Comparison of ENCODE assay signal across 13 mouse cellular contexts in genomic region chr4:128637250-128637649, GRCm38 (mm10). TPM values are rescaled to one million over a fixed set of nuclear protein-coding genes. Genes with fewer than 3 reads are reported as not detected.
DNase-seq lines count a peak whose midpoint lies in the region; ATAC-seq and TF ChIP-seq lines count a peak whose summit lies in the region.
"Had no signal": no experiment of that assay in that cellular context is flagged by ENCODE, and none has a peak within 500 bp of the region (broad histone marks: within the 10 kb centered on the region; RNA-seq: fewer than 3 reads in every experiment).

No protein-coding gene starts in this region.

- intact Hi-C loops in left cerebral cortex, adult 2 months (cut with DNase I), result no loop called here

- H3K9me3 ChIP-seq in hindbrain, embryonic 10.5 days, result no peaks in the 10 kb centered on the region
- H3K9me3 ChIP-seq in hindbrain, embryonic 16.5 days (ENCODE audit: control insufficient read depth, low read length), result no peaks in the 10 kb centered on the region
- H3K9me3 ChIP-seq in liver, embryonic 15.5 days (replicated peaks), result no peaks in the 10 kb centered on the region

- H3K27me3 ChIP-seq in hindbrain, embryonic 10.5 days (ENCODE audit: insufficient read depth, poor library complexity, severe bottlenecking), result no peaks in the 10 kb centered on the region; the same call in 1 of the 2 replicates
- H3K27me3 ChIP-seq in hindbrain, embryonic 16.5 days (replicated peaks; ENCODE audit: control insufficient read depth, insufficient read depth, low read length), result no peaks in the 10 kb centered on the region
- 0 out of 2 replicates have a peak, but pooled peaks cover 4% of the 10 kb centered on the region for H3K27me3 ChIP-seq in liver, embryonic 15.5 days

- no peak overlapping the region for H3K4me3 ChIP-seq in hindbrain, embryonic 10.5 days
- no peak overlapping the region for H3K4me3 ChIP-seq in hindbrain, embryonic 16.5 days (ENCODE audit: low read length)
- H3K4me3 ChIP-seq in liver, embryonic 15.5 days (replicated peaks), result no peak overlapping the region
- no peak overlapping the region for H3K4me3 ChIP-seq in left cerebral cortex, adult 2 months

- H3K36me3 ChIP-seq in hindbrain, embryonic 10.5 days, result no peaks in the 10 kb centered on the region
- no peaks in the 10 kb centered on the region for H3K36me3 ChIP-seq in hindbrain, embryonic 16.5 days (ENCODE audit: control insufficient read depth, insufficient read depth, low read length)
- no peaks in the 10 kb centered on the region for H3K36me3 ChIP-seq in liver, embryonic 15.5 days (replicated peaks)

- no peak overlapping the region for H3K4me2 ChIP-seq in hindbrain, embryonic 16.5 days (ENCODE audit: low read length)
- no peak overlapping the region for H3K4me2 ChIP-seq in liver, embryonic 15.5 days

- peaks cover 49% of the 10 kb centered on the region for H3K4me1 ChIP-seq in hindbrain, embryonic 10.5 days (replicated peaks)
- peaks cover 8% of the 10 kb centered on the region for H3K4me1 ChIP-seq in hindbrain, embryonic 16.5 days (ENCODE audit: control insufficient read depth, insufficient read depth, low read depth, low read length)
- no peaks in the 10 kb centered on the region; the same call in 1 of the 2 replicates for H3K4me1 ChIP-seq in liver, embryonic 15.5 days (replicated peaks)

- peak overlapping the region; percentile 71 for H3K27ac ChIP-seq in hindbrain, embryonic 10.5 days
- no peak overlapping the region for H3K27ac ChIP-seq in hindbrain, embryonic 16.5 days (ENCODE audit: low read depth, low read length)
- H3K27ac ChIP-seq in liver, embryonic 15.5 days (replicated peaks), result no peak overlapping the region
- H3K27ac ChIP-seq in left cerebral cortex, adult 2 months, result no peak overlapping the region
- H3K27ac ChIP-seq: macrophage had no signal

- no peak for TF ChIP-seq CTCF in left cerebral cortex, adult 2 months (IDR thresholded peaks at IDR 0.05)

- ATAC-seq in hindbrain, embryonic 16.5 days, result no peak
- peak; percentile 37; the same call in 1 of the 2 replicates for ATAC-seq in liver, embryonic 15.5 days (ENCODE audit: insufficient read depth)
- ATAC-seq in megakaryocyte-erythroid progenitor cell, adult 5-6 weeks (replicated peaks; ENCODE audit: low FRiP score, low TSS enrichment, poor library complexity, severe bottlenecking), result no peak
- ATAC-seq: inflammation-experienced regulatory T-cells, adult 6 months had no signal

- no peak for DNase-seq in hindbrain, embryonic 10.5 days (ENCODE audit: low spot score)
- DNase-seq in thymus, postnatal 4 days, result peak; percentile 25
- no peak for DNase-seq in thymus, postnatal 25 days
- no peak for DNase-seq in layer of hippocampus, adult 9-11 months
- DNase-seq in left cerebral cortex, adult 2 months (ENCODE audit: extremely low spot score in 1 of 2, low spot score in 2 of 2), result no peak
- DNase-seq: adrenal gland, adult 8-10 months; cerebellum, adult 9-11 months had no signal

- WGBS in hindbrain, embryonic 10.5 days, result 54% methylated on average over 11 of the region's 11 CpGs
- 47% methylated on average over 11 of the region's 11 CpGs for WGBS in hindbrain, embryonic 16.5 days
- 15% methylated on average over 11 of the region's 11 CpGs for WGBS in liver, embryonic 15.5 days (ENCODE audit: insufficient replicate concordance)

- H3K9ac ChIP-seq in hindbrain, embryonic 16.5 days (ENCODE audit: low read depth, low read length), result no peak overlapping the region
- no peak overlapping the region for H3K9ac ChIP-seq in liver, embryonic 15.5 days

RNA-seq across cellular contexts. Expression of gene Phc2, which starts 17.3 kb away (rescaled TPM):
- 41.9 and 62.2 TPM in 2 replicates for polyA plus RNA-seq in hindbrain, embryonic 10.5 days (2016; fragmentation: Nextera tagmentation; extraction: Ambion mirVana)
- polyA plus RNA-seq in hindbrain, embryonic 16.5 days (2015; fragmentation: Nextera tagmentation; extraction: Ambion mirVana), result 19.9 and 23.5 TPM in 2 replicates
- 14.3 and 15.0 TPM in 2 replicates for polyA plus RNA-seq in liver, embryonic 15.5 days (2015; fragmentation: Nextera tagmentation; extraction: Ambion mirVana)
- 56.5 and 63.9 TPM in 2 replicates for total RNA-seq in megakaryocyte-erythroid progenitor cell, adult 5-6 weeks (2014; fragmentation: Nextera tagmentation)
- 14.5 and 18.1 TPM in 2 replicates for total RNA-seq in megakaryocyte-erythroid progenitor cell, adult 5-6 weeks (2017)
- total RNA-seq in left cerebral cortex, adult 2 months (2021), result 10 to 100 TPM; 84.8 to 90.6 TPM

RNA-seq across cellular contexts. Expression of gene Tlr12, which starts 18.8 kb away (rescaled TPM):
- 0.67 and 0.96 TPM in 2 replicates for polyA plus RNA-seq in hindbrain, embryonic 10.5 days (2016; fragmentation: Nextera tagmentation; extraction: Ambion mirVana)
- 1.6 and 2.0 TPM in 2 replicates for polyA plus RNA-seq in hindbrain, embryonic 16.5 days (2015; fragmentation: Nextera tagmentation; extraction: Ambion mirVana)
- 1.2 and 1.9 TPM in 2 replicates for polyA plus RNA-seq in liver, embryonic 15.5 days (2015; fragmentation: Nextera tagmentation; extraction: Ambion mirVana)
- total RNA-seq in megakaryocyte-erythroid progenitor cell, adult 5-6 weeks (2014; fragmentation: Nextera tagmentation), result 0.28 and 0.72 TPM in 2 replicates
- 0.14 TPM in 1 of 2 replicates, not detected in the other for total RNA-seq in megakaryocyte-erythroid progenitor cell, adult 5-6 weeks (2017)
- total RNA-seq in left cerebral cortex, adult 2 months (2021), result under 1 TPM; 0.63 to 1.00 TPM
- total RNA-seq: ES-E14 had no signal

RNA-seq across cellular contexts. Expression of gene Zscan20, which starts 27.4 kb away (rescaled TPM):
- polyA plus RNA-seq in hindbrain, embryonic 10.5 days (2016; fragmentation: Nextera tagmentation; extraction: Ambion mirVana), result 5.7 and 6.3 TPM in 2 replicates
- polyA plus RNA-seq in hindbrain, embryonic 16.5 days (2015; fragmentation: Nextera tagmentation; extraction: Ambion mirVana), result 4.3 and 4.9 TPM in 2 replicates
- polyA plus RNA-seq in liver, embryonic 15.5 days (2015; fragmentation: Nextera tagmentation; extraction: Ambion mirVana), result 0.79 and 0.84 TPM in 2 replicates
- total RNA-seq in megakaryocyte-erythroid progenitor cell, adult 5-6 weeks (2014; fragmentation: Nextera tagmentation), result 4.0 and 8.6 TPM in 2 replicates
- total RNA-seq in megakaryocyte-erythroid progenitor cell, adult 5-6 weeks (2017), result 3.4 and 6.9 TPM in 2 replicates
- 1 to 10 TPM; 8.2 to 9.4 TPM for total RNA-seq in left cerebral cortex, adult 2 months (2021)
